Comparison of ENCODE assay signal across 28 mouse cellular contexts in the genomic region with DNA sequence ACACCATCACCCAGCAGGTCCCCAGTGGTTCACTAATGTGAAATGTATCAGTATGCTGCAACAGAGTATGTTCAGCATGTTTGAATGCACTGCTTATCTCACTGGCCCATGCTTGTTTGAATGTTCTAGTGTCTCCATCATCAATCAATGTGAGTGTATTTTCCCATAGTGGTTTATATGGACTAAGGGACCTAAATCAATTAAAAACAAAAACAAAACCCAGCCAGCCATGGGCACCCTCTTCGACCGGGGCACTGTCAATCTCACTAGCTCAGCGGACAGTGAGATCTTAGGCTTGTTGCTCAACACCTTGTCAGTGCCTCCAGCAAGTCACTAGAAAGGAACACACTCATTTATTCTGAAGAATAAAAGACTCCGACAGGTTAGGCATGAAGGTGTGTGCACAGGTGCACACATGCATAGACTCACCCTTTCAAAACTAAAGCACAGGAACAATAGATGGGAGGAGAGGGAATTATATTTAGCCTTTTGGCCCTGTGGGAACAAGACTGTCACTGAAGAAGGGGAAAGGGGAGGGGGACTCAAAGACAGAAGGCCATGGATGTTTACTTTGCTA. TPM values are rescaled to one million over a fixed set of nuclear protein-coding genes. Genes with fewer than 3 reads are reported as not detected.
DNase-seq lines count a peak whose midpoint lies in the region; ATAC-seq and TF ChIP-seq lines count a peak whose summit lies in the region.
"Had no signal": no experiment of that assay in that cellular context is flagged by ENCODE, and none has a peak within 500 bp of the region (broad histone marks: within the 10 kb centered on the region; RNA-seq: fewer than 3 reads in every experiment).

No protein-coding gene starts in this region.

- H3K27ac ChIP-seq in embryonic facial prominence, embryonic 14.5 days (replicated peaks; ENCODE audit: low read depth, low read length), result no peak overlapping the region
- no peak overlapping the region for H3K27ac ChIP-seq in embryonic facial prominence, embryonic 10.5 days (replicated peaks)
- H3K27ac ChIP-seq in liver, adult 2 months (replicated peaks; ENCODE audit: insufficient read depth, low read depth, low read length), result 0 out of 2 replicates have a peak overlapping the region, but pooled peaks have one; percentile 14
- 0 out of 2 replicates have a peak overlapping the region, but pooled peaks have one; percentile 40 for H3K27ac ChIP-seq in stomach, embryonic 15.5 days
- H3K27ac ChIP-seq: embryonic facial prominence, embryonic 15.5 days; gastrocnemius, adult 2 months; heart, embryonic 13.5 days; hindbrain, embryonic 14.5 days; hindbrain, postnatal 0 days had no signal

- 74% methylated on average over 4 of the region's 4 CpGs for WGBS in embryonic facial prominence, embryonic 14.5 days
- 84% methylated on average over 4 of the region's 4 CpGs for WGBS in embryonic facial prominence, embryonic 10.5 days
- 24% methylated on average over 4 of the region's 4 CpGs for WGBS in liver, adult 2 months
- 69% methylated on average over 4 of the region's 4 CpGs for WGBS in stomach, embryonic 15.5 days

- no peaks in the 10 kb centered on the region for H3K9me3 ChIP-seq in embryonic facial prominence, embryonic 14.5 days (ENCODE audit: control insufficient read depth, low read length)
- H3K9me3 ChIP-seq in embryonic facial prominence, embryonic 10.5 days, result no peaks in the 10 kb centered on the region
- no peaks in the 10 kb centered on the region for H3K9me3 ChIP-seq in stomach, embryonic 15.5 days
- H3K9me3 ChIP-seq: embryonic facial prominence, embryonic 15.5 days; G1E; heart, embryonic 13.5 days had no signal

- no peak overlapping the region for H3K4me2 ChIP-seq in embryonic facial prominence, embryonic 14.5 days (ENCODE audit: low read depth, low read length)
- no peak overlapping the region for H3K4me2 ChIP-seq in stomach, embryonic 15.5 days
- H3K4me2 ChIP-seq: embryonic facial prominence, embryonic 15.5 days; heart, embryonic 13.5 days; hindbrain, embryonic 14.5 days had no signal

- H3K9ac ChIP-seq in embryonic facial prominence, embryonic 14.5 days (ENCODE audit: low read depth, low read length), result no peak overlapping the region
- no peak overlapping the region for H3K9ac ChIP-seq in liver, adult 2 months (ENCODE audit: low read depth, low read length)
- H3K9ac ChIP-seq in stomach, embryonic 15.5 days, result no peak overlapping the region
- H3K9ac ChIP-seq: embryonic facial prominence, embryonic 15.5 days; forebrain, postnatal 0 days; heart, embryonic 13.5 days; hindbrain, embryonic 14.5 days had no signal

- H3K4me3 ChIP-seq in embryonic facial prominence, embryonic 14.5 days (ENCODE audit: low read depth, low read length), result no peak overlapping the region
- H3K4me3 ChIP-seq in embryonic facial prominence, embryonic 10.5 days, result no peak overlapping the region
- no peak overlapping the region for H3K4me3 ChIP-seq in liver, adult 2 months (ENCODE audit: insufficient read depth, low read depth, low read length)
- no peak overlapping the region for H3K4me3 ChIP-seq in stomach, embryonic 15.5 days (replicated peaks)
- H3K4me3 ChIP-seq: embryonic facial prominence, embryonic 15.5 days; gastrocnemius, adult 2 months; heart, embryonic 13.5 days had no signal

- no peak for DNase-seq in embryonic facial prominence, embryonic 14.5 days (ENCODE audit: low spot score)
- DNase-seq in embryonic facial prominence, embryonic 10.5 days (ENCODE audit: low spot score), result no peak
- DNase-seq in liver, adult 2 months (ENCODE audit: extremely low read depth, low read depth, low spot score), result peak; percentile 69
- no peak for DNase-seq in liver
- DNase-seq in adrenal gland, adult (ENCODE audit: inconsistent age in 2 of 2, low spot score in 1 of 2), result no peak
- DNase-seq in cerebellum, postnatal 14 days, result no peak
- DNase-seq: adrenal gland, adult 2 months; adrenal gland, postnatal 14 days; cerebellum, adult 11 months; cerebellum, adult 2 months; cerebellum, adult 9-11 months; cerebellum, postnatal 36 days; embryo, embryonic 11 days; forebrain, postnatal 0 days; gastrocnemius, adult 2 months; gastrocnemius, postnatal 14 days; heart, adult 18-20 months; heart, postnatal 14 days; heart, postnatal 4 days had no signal

- peaks cover 3% of the 10 kb centered on the region; the same call in 1 of the 2 replicates for H3K79me2 ChIP-seq in liver, adult 2 months (ENCODE audit: control insufficient read depth, insufficient read depth, low read length)

- H3K4me1 ChIP-seq in embryonic facial prominence, embryonic 14.5 days (ENCODE audit: control insufficient read depth, insufficient read depth, low read length), result no peaks in the 10 kb centered on the region
- H3K4me1 ChIP-seq in embryonic facial prominence, embryonic 10.5 days, result peaks cover 15% of the 10 kb centered on the region
- H3K4me1 ChIP-seq in liver, adult 2 months (ENCODE audit: control insufficient read depth, insufficient read depth, low read length), result peaks cover 11% of the 10 kb centered on the region
- H3K4me1 ChIP-seq in stomach, embryonic 15.5 days, result 0 out of 2 replicates have a peak, but pooled peaks cover 5% of the 10 kb centered on the region

- H3K27me3 ChIP-seq in embryonic facial prominence, embryonic 14.5 days (replicated peaks; ENCODE audit: control insufficient read depth, insufficient read depth, low read length), result no peaks in the 10 kb centered on the region
- H3K27me3 ChIP-seq in embryonic facial prominence, embryonic 10.5 days (replicated peaks; ENCODE audit: low read depth, poor library complexity, severe bottlenecking), result no peaks in the 10 kb centered on the region
- no peaks in the 10 kb centered on the region for H3K27me3 ChIP-seq in liver, adult 2 months (ENCODE audit: control insufficient read depth, insufficient read depth, low read length)
- no peaks in the 10 kb centered on the region for H3K27me3 ChIP-seq in stomach, embryonic 15.5 days (replicated peaks)
- H3K27me3 ChIP-seq: CH12.LX; embryonic facial prominence, embryonic 15.5 days; heart, embryonic 13.5 days; Patski had no signal

- H3K36me3 ChIP-seq in embryonic facial prominence, embryonic 14.5 days (ENCODE audit: control insufficient read depth, insufficient read depth, low read length), result no peaks in the 10 kb centered on the region; the same call in 1 of the 2 replicates
- peaks cover 11% of the 10 kb centered on the region for H3K36me3 ChIP-seq in embryonic facial prominence, embryonic 10.5 days (replicated peaks)
- H3K36me3 ChIP-seq in liver, adult 2 months (ENCODE audit: control insufficient read depth, insufficient read depth, low read length), result peaks cover 22% of the 10 kb centered on the region
- H3K36me3 ChIP-seq in stomach, embryonic 15.5 days, result no peaks in the 10 kb centered on the region; the same call in 1 of the 2 replicates
- H3K36me3 ChIP-seq: G1E had no signal

- TF ChIP-seq CTCF in liver, adult 2 months (IDR thresholded peaks at IDR 0.05; ENCODE audit: low read depth, low read length), result no peak

- TF ChIP-seq POLR2A in liver, adult 2 months (IDR thresholded peaks at IDR 0.05; ENCODE audit: extremely low read depth, insufficient read depth, low read length), result no peak

- ATAC-seq in embryonic facial prominence, embryonic 14.5 days (ENCODE audit: low read depth), result peak; percentile 27
- peak; percentile 24; the same call in 1 of the 2 replicates for ATAC-seq in stomach, embryonic 15.5 days (ENCODE audit: insufficient read depth, low FRiP score, low read depth)
- ATAC-seq: forebrain, embryonic 14.5 days; forebrain, postnatal 0 days; hindbrain, postnatal 0 days; Patski had no signal

RNA-seq across cellular contexts. Expression of gene Cdc14b, which starts 30.3 kb away (rescaled TPM):
- 12.7 and 14.7 TPM in 2 replicates for polyA plus RNA-seq in embryonic facial prominence, embryonic 14.5 days (2014; fragmentation: Nextera tagmentation; extraction: Ambion mirVana)
- polyA plus RNA-seq in embryonic facial prominence, embryonic 10.5 days (2016; fragmentation: Nextera tagmentation; extraction: Ambion mirVana), result 28.4 and 32.2 TPM in 2 replicates
- total RNA-seq in liver, adult 2 months (2014; rRNA removed), result 31.7 and 35.8 TPM in 2 replicates
- 6.7 and 7.6 TPM in 2 replicates for polyA plus RNA-seq in liver, adult 2 months (2012; rRNA removed)
- 24.5 and 26.1 TPM in 2 replicates for polyA plus RNA-seq in stomach, embryonic 15.5 days (2015; fragmentation: Nextera tagmentation; extraction: Ambion mirVana)

Comparison
In these comparisons a context has a peak if more than half of its experiments do, and no peak if none do; other contexts are left out.
1. H3K27ac ChIP-seq: peak in liver, adult 2 months (single experiment) and stomach, embryonic 15.5 days (single experiment); none in embryonic facial prominence, embryonic 14.5 days (single experiment) and embryonic facial prominence, embryonic 10.5 days (single experiment).